Mouse (Mus musculus) telencephalon, adult 2 months (tissue): Measurements from ENCODE around the gene Gm9945.
A peak's percentile ranks its signal among the peaks of the same experiment; 100 is the strongest.

Experiments used
- DNase-seq: peaks from one replicate; pipeline ENCODE4 v3.0.0-alpha.2; 2011; ENCODE audit warnings: low read depth, low spot score

The Gm9945 gene

DNA sequence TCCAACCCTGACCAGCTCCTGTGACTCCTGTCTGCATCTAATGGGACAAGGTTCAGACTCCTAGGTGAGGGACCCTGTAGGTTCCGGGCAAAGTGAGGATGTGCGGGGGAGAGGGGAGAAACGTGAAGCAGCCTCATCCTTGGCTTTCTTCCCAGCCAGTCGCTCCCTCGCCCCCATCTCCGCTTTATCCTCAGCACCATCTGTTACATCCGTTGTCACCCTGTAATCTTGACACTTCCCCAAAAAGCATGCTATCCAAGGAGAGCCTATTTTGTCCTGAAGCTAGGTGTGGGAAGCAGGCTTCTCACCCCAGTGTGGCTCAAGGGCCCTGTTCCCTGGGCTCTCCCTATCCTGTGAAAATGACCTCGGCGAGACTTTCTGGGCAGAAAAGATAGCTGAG lies 43.0 kb downstream of the Gm9945 start:
- peak; percentile 80 for DNase-seq

DNA sequence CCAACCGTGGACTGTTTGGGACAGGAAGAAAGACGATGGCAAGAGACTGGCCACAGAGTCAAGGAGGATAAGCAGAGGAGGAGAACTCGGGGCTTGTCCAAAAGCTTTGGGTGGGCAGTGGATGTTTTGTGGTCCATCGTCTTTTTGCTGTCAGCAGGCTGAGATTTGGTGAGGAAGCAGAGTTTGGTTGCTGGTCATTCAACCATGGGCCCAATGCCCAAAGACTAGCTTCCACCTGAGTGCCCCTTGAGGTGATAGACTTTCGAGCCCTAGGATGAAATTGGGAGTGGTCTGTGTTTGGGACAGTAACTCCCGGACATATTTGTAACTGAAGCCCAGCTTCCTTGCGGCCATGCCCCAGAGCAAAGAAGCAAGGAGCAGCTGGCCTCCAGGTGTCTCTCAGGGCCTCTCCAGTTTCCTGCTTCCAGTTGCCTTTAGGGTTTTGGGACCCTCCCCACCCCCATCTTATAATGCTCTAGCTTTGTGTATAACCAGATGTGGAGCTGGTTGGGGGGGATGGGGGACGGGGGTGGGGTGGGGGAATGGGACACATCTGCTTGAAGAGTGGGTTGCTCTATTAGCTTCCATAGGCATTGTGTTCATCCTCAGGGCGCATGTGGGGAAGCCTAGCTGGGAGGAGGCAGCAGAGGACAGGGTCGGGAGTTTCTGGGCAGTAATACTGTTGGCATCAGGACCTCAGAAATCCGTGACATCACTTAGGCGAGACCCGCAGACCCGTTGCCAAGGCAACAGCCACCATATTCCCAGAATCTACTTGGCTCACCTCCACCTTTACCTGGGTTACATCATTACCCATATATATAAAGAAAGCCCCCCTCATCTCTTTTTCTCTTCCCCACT lies 43.8 kb downstream of the Gm9945 start:
- DNase-seq: no peak

DNA sequence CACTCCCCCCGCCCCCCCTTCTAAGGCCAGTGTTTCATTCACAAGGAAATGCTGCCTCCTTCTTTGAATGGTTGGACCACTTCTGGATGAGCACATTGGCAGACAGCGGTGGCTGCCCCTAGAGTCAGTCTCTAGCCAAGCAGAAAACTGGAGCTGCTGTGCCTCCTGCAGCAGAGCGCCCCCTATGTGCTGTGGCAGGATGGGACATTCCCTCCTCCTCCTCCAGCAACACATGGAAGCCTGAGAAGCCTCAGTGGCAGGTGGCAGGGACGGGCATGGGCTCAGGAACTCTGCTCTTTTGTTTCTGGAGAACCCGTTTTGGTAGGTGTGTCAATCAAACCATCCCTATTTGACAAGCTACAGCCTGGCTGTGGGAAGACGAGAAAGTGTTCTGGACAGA lies 44.9 kb downstream of the Gm9945 start:
- DNase-seq: no peak

DNA sequence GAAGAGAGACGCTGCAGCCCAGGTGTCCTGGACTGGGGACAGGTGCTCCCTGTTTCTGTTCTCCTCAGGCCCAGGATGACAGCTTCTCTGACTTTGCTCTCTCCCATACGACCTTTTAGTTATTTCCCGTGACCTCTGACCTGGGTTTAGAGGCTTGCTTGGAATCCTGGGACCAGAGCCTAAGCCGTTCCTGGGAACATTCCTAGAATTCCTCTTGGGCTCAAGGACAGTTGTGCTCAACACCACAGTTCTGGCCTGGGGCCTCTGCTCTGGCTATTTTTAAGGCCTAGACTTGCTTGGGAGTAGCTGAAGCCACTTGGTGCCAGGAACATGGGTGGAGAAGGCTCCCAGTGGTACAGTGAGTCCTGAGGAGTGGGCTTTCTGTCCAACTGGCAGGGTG lies 45.5 kb downstream of the Gm9945 start:
- no peak for DNase-seq

DNA sequence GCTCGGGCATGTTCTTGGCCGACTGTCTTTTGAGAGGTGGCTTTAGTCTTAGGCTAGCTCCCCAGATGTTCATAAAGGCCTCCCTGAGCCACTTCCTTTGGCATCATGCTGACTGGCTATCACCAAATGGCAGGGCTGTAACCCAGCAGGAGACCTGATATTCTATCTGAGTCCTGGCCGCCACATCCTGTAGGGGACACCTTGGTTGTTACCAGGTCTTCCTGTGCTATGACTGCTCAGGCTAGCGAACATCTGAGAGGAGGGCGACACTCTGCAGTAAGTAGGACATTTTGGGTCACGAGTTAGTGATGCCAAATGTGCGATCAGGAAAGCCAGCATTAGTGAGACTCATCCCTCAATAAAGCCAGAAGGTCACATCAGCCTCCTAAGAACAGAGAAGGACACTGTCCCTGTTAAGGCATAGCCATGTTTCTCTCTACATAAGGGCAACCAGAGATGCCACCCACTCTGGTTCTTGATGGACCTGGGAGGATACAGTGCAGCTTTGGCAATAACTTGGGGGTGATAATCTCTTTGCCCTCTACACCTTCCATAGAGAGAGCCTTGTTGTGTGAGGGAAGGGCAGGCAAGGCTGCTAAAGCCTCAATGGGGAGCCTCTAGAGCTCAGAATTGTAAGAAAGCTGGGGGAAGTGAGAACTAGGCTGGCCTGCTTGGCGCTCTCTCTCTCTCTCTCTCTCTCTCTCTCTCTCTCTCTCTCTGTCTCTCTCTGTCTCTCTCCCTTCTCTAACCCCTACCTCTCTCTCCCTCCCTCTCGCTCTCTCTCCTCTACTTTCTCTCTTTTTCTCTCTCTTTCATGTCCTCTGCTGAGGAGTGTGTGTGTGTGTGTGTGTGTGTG lies 48.7 kb downstream of the Gm9945 start:
- DNase-seq: no peak

DNA sequence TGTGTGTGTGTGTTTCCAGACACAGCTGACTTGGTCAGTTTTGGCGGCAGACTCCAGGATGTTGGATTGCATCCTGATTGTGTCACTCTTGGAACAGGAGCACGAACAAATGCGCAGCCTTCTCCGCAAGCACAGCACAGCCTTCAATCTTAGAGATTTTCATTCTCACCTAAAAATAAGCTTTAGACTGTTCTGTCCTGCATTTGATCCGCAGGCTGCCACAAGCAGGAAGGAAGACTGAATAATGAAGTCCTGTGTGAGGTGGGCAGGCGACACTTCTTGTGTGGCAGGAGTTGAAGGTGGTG lies 49.2 kb downstream of the Gm9945 start:
- no peak for DNase-seq

DNA sequence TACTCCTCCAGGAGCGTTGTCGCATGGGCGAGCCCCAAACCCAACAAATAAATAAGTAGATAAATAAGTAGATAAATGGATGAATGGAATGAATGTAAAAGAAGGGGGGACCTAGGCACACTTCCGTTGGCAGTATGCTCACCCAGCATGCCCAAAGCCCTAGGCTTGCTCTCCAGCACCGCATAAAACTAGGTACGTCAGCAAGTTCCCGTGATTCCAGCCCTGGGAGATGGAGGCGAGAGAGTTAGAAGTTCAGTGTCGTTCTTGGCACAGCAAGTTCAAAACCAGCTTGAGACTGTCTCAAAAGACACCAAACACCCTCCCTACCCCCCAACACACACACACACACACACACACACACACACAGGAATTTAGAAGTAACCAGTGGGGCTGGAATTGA lies 50.0 kb downstream of the Gm9945 start:
- no peak for DNase-seq
